Mouse (Mus musculus): ENCODE measurements at regions not wholly inside any gene's neighbourhood (a gene's known extent, or its start where the extent isn't known, plus 50 kb on each side); places are given as distances from the start of the nearest gene placed in this dataset.

DNA sequence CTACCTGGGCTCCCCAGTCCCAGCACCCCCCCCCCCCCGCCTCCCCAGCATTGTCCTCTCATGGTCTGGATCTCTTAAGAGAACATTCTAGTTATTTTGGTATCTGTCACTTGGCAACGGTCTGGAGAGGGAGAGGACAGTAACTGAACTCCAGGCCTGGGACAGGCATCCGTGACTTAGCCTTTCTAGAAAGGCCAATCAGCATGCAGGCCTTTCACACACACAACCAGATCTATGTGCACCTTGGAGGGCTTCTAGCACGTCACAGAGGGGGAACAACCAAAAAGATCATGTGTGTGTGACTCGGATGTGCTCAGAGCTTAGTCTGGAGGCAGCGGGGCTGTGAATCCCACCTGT is 117.6 kb upstream of the Klf14 start:
- TF ChIP-seq CTCF (conservative IDR thresholded peaks at IDR 0.05; ENCODE audit: insufficient read depth, insufficient read length, low read depth, low read length) (no peak), POLR2A (IDR thresholded peaks at IDR 0.05; ENCODE audit: low read depth, low read length) (no peak)
- H3K4me1 ChIP-seq (ENCODE audit: control insufficient read depth, insufficient read depth, low read length), result peaks cover 3% of the 10 kb centered on the region; the same call in 1 of the 2 replicates
- H3K27ac ChIP-seq (ENCODE audit: insufficient read depth, low read depth, low read length), result no peak overlapping the region
- 63% methylated on average over 6 of the region's 6 CpGs for WGBS
- DNase-seq, result no peak
- no peak overlapping the region for H3K4me3 ChIP-seq (ENCODE audit: insufficient read depth, low read depth, low read length)
- no peaks in the 10 kb centered on the region for H3K36me3 ChIP-seq (ENCODE audit: control insufficient read depth, insufficient read depth, low read length)
- H3K27me3 ChIP-seq (replicated peaks; ENCODE audit: control insufficient read depth, insufficient read depth, low read length), result no peaks in the 10 kb centered on the region

DNA sequence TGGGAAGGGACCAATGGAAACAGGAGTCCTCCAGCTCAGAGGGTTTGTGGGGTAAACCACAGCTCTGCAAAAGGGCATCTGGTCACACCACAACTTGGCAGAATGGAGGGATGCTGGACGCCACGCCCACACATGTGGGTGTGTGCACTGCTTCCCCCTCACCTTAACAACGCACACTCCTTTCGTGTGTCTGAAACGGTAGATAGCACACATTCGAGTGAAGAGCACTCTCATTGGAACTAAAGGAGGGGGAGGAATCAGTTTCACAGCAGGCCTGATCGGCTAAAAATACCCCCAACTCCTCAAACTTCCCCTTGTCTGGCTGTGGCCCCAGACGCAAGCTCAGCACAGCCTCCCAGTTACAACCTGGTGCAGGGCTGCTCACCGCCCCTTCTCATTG is 118.3 kb upstream of the Klf14 start:
- H3K4me1 ChIP-seq (ENCODE audit: control insufficient read depth, insufficient read depth, low read length), result peaks cover 3% of the 10 kb centered on the region; the same call in 1 of the 2 replicates
- TF ChIP-seq POLR2A (IDR thresholded peaks at IDR 0.05; ENCODE audit: low read depth, low read length) (no peak), CTCF (conservative IDR thresholded peaks at IDR 0.05; ENCODE audit: insufficient read depth, insufficient read length, low read depth, low read length) (no peak)
- 0 out of 2 replicates have a peak, but pooled peaks cover 2% of the 10 kb centered on the region for H3K36me3 ChIP-seq (ENCODE audit: control insufficient read depth, insufficient read depth, low read length)
- no peaks in the 10 kb centered on the region for H3K27me3 ChIP-seq (replicated peaks; ENCODE audit: control insufficient read depth, insufficient read depth, low read length)
- DNase-seq, result no peak
- H3K4me3 ChIP-seq (ENCODE audit: insufficient read depth, low read depth, low read length), result no peak overlapping the region
- H3K27ac ChIP-seq (ENCODE audit: insufficient read depth, low read depth, low read length), result no peak overlapping the region
- WGBS, result 65% methylated on average over 9 of the region's 9 CpGs

GRCm38 (mm10) chr6:31077779-31078178 is 118.9 kb upstream of the Klf14 start:
- Histone ChIP-seq H3K36me3 (ENCODE audit: control insufficient read depth, insufficient read depth, low read length) (0 out of 2 replicates have a peak, but pooled peaks cover 2% of the 10 kb centered on the region), H3K27ac (ENCODE audit: insufficient read depth, low read depth, low read length) (peak overlapping the region; percentile 40; the same call in 1 of the 2 replicates), H3K4me3 (ENCODE audit: insufficient read depth, low read depth, low read length) (no peak overlapping the region), H3K27me3 (replicated peaks; ENCODE audit: control insufficient read depth, insufficient read depth, low read length) (no peaks in the 10 kb centered on the region), H3K4me1 (ENCODE audit: control insufficient read depth, insufficient read depth, low read length) (peaks cover 3% of the 10 kb centered on the region; the same call in 1 of the 2 replicates)
- DNase-seq, result no peak
- TF ChIP-seq CTCF (conservative IDR thresholded peaks at IDR 0.05; ENCODE audit: insufficient read depth, insufficient read length, low read depth, low read length), result no peak
- TF ChIP-seq POLR2A (IDR thresholded peaks at IDR 0.05; ENCODE audit: low read depth, low read length), result no peak
- WGBS, result 70% methylated on average over 9 of the region's 9 CpGs

- peaks cover 2% of the 10 kb centered on the region; the same call in 1 of the 2 replicates for H3K36me3 ChIP-seq (ENCODE audit: control insufficient read depth, insufficient read depth, low read length)
- WGBS, result 39% methylated on average over 6 of the region's 6 CpGs
- peak overlapping the region; percentile 40 for H3K27ac ChIP-seq (ENCODE audit: insufficient read depth, low read depth, low read length)
- H3K27me3 ChIP-seq (replicated peaks; ENCODE audit: control insufficient read depth, insufficient read depth, low read length), result no peaks in the 10 kb centered on the region
- peaks cover 3% of the 10 kb centered on the region; the same call in 1 of the 2 replicates for H3K4me1 ChIP-seq (ENCODE audit: control insufficient read depth, insufficient read depth, low read length)
- DNase-seq, result peak; percentile 81
- TF ChIP-seq POLR2A (IDR thresholded peaks at IDR 0.05; ENCODE audit: low read depth, low read length) (no peak), CTCF (conservative IDR thresholded peaks at IDR 0.05; ENCODE audit: insufficient read depth, insufficient read length, low read depth, low read length) (no peak)
- H3K4me3 ChIP-seq (ENCODE audit: insufficient read depth, low read depth, low read length), result no peak overlapping the region
Measured at GRCm38 (mm10) chr6:31078413-31078812, 119.5 kb upstream of the Klf14 start.

- H3K27ac ChIP-seq (ENCODE audit: insufficient read depth, low read depth, low read length), result no peak overlapping the region
Measured at GRCm38 (mm10) chr6:31079586-31080259, 120.8 kb upstream of the Klf14 start.

DNA sequence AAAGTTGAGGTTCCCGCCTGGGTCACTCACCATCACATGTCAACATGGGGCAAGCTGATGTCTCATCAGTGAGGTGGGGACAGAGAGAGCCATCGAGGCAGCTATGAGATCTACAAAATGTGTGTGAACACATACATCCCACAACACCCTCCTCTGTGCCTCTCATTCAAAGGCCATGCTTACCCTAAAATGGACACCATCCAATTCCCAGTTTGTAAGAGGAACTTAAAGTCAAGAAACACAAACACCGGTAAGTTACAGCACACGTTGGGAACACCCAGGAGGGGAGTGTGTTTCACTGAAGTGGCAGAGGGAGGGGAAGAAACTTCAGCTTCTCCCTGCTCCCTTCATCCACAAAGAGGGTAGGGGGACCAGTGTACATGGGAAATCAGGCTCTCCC is 121.4 kb upstream of the Klf14 start:
- Histone ChIP-seq H3K4me3 (ENCODE audit: insufficient read depth, low read depth, low read length) (no peak overlapping the region), H3K4me1 (ENCODE audit: control insufficient read depth, insufficient read depth, low read length) (peaks cover 3% of the 10 kb centered on the region; the same call in 1 of the 2 replicates), H3K27me3 (replicated peaks; ENCODE audit: control insufficient read depth, insufficient read depth, low read length) (no peaks in the 10 kb centered on the region), H3K36me3 (ENCODE audit: control insufficient read depth, insufficient read depth, low read length) (peaks cover 2% of the 10 kb centered on the region; the same call in 1 of the 2 replicates), H3K27ac (ENCODE audit: insufficient read depth, low read depth, low read length) (no peak overlapping the region)
- TF ChIP-seq CTCF (conservative IDR thresholded peaks at IDR 0.05; ENCODE audit: insufficient read depth, insufficient read length, low read depth, low read length) (no peak), POLR2A (IDR thresholded peaks at IDR 0.05; ENCODE audit: low read depth, low read length) (no peak)
- no peak for DNase-seq
- WGBS, result 76% methylated on average over 4 of the region's 4 CpGs

More at GRCm38 (mm10) chr6:31079586-31080259, 120.8 kb upstream of the Klf14 start:
- TF ChIP-seq POLR2A (IDR thresholded peaks at IDR 0.05; ENCODE audit: low read depth, low read length), result no peak
- TF ChIP-seq CTCF (conservative IDR thresholded peaks at IDR 0.05; ENCODE audit: insufficient read depth, insufficient read length, low read depth, low read length), result no peak
- H3K4me1 ChIP-seq (ENCODE audit: control insufficient read depth, insufficient read depth, low read length), result peaks cover 3% of the 10 kb centered on the region; the same call in 1 of the 2 replicates
- 44% methylated on average over 14 of the region's 14 CpGs for WGBS
- no peaks in the 10 kb centered on the region for H3K27me3 ChIP-seq (replicated peaks; ENCODE audit: control insufficient read depth, insufficient read depth, low read length)
- peak; percentile 32 for DNase-seq
- peaks cover 2% of the 10 kb centered on the region; the same call in 1 of the 2 replicates for H3K36me3 ChIP-seq (ENCODE audit: control insufficient read depth, insufficient read depth, low read length)
- H3K4me3 ChIP-seq (ENCODE audit: insufficient read depth, low read depth, low read length), result no peak overlapping the region

DNA sequence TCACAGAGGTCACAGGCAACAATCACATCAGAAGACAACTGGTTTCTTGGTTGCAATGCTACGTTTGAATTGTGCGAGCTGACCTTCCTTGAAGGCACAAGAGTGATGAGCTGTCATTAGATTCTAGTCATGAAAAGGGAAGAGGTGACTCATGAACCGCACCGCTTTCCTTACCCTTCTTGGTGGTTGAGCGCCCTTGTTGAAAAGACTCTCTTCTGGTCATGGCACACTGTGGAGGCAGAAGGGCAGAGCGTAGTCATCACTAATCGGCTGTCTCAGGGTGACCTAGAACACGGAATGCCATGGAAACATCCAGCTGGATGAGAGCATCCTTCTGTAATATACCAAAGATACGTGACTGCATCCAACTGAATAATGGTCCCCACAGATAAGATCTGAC is 121.8 kb upstream of the Klf14 start:
- Histone ChIP-seq H3K27ac (ENCODE audit: insufficient read depth, low read depth, low read length) (no peak overlapping the region), H3K4me3 (ENCODE audit: insufficient read depth, low read depth, low read length) (no peak overlapping the region), H3K4me1 (ENCODE audit: control insufficient read depth, insufficient read depth, low read length) (peaks cover 3% of the 10 kb centered on the region; the same call in 1 of the 2 replicates), H3K36me3 (ENCODE audit: control insufficient read depth, insufficient read depth, low read length) (peaks cover 2% of the 10 kb centered on the region; the same call in 1 of the 2 replicates), H3K27me3 (replicated peaks; ENCODE audit: control insufficient read depth, insufficient read depth, low read length) (no peaks in the 10 kb centered on the region)
- no peak for DNase-seq
- no peak for TF ChIP-seq POLR2A (IDR thresholded peaks at IDR 0.05; ENCODE audit: low read depth, low read length)
- WGBS, result 84% methylated on average over 9 of the region's 9 CpGs

Measured in kidney, adult 2 months (tissue).